Mouse (Mus musculus) hindbrain, embryonic 12.5 days (tissue): ENCODE measurements around the gene Aif1. TPM values are rescaled to one million over a fixed set of nuclear protein-coding genes. Genes with fewer than 3 reads are reported as not detected.

Experiments used
- ATAC-seq: fragments of 200-750 bp; cut with Nextera tagmentation; 2 replicates; pipeline ENCODE4 v1.8.0; 2017; ENCODE audit warnings: moderate TSS enrichment; ENCODE audit not compliant: low FRiP score
- H3K27ac ChIP-seq: fragments of 300-500 bp; sonication (generic); 2 replicates; pipeline ENCODE4 v1.5.1; 2016; ENCODE audit warnings: mild to moderate bottlenecking
- H3K27me3 ChIP-seq: fragments of 300-500 bp; sonication (generic); 2 replicates; pipeline ENCODE4 v1.6.1; 2016; ENCODE audit warnings: mild to moderate bottlenecking
- H3K36me3 ChIP-seq: fragments of 300-500 bp; sonication (generic); 2 replicates; pipeline ENCODE4 v1.6.1; 2016; ENCODE audit warnings: mild to moderate bottlenecking
- H3K4me1 ChIP-seq: fragments of 300-500 bp; sonication (generic); 2 replicates; pipeline ENCODE4 v1.6.1; 2016
- H3K4me2 ChIP-seq: fragments of 300-500 bp; sonication (generic); replicated peaks from 2 replicates; pipeline ENCODE4 v1.6.1; 2016; ENCODE audit warnings: mild to moderate bottlenecking
- H3K4me3 ChIP-seq: fragments of 300-500 bp; sonication (generic); 2 replicates; pipeline ENCODE4 v1.5.1; 2016; ENCODE audit warnings: mild to moderate bottlenecking
- H3K9ac ChIP-seq: fragments of 300-500 bp; sonication (generic); 2 replicates; pipeline ENCODE4 v1.6.1; 2016; ENCODE audit warnings: mild to moderate bottlenecking, moderate library complexity
- H3K9me3 ChIP-seq: fragments of 300-500 bp; sonication (generic); replicated peaks from 2 replicates; pipeline ENCODE4 v1.6.1; 2016; ENCODE audit warnings: mild to moderate bottlenecking
- WGBS: fragments of 180-500 bp; shearing (Covaris S2); methylation state at CpG from one replicate; pipeline ENCODE4 v1.1.7; 2016; 5-methylcytosine and 5-hydroxymethylcytosine counted together
- polyA plus RNA-seq: library from polyadenylated mRNA; unstranded; fragments of >200 nt; fragmentation: Nextera tagmentation; extraction: Ambion mirVana; gene quantifications from 2 replicates; pipeline ENCODE4 v1.2.1, GENCODE M21; 2016

The Aif1 gene
- polyA plus RNA-seq, 1 experiment from 2014 or later = 7.9 TPM

DNA sequence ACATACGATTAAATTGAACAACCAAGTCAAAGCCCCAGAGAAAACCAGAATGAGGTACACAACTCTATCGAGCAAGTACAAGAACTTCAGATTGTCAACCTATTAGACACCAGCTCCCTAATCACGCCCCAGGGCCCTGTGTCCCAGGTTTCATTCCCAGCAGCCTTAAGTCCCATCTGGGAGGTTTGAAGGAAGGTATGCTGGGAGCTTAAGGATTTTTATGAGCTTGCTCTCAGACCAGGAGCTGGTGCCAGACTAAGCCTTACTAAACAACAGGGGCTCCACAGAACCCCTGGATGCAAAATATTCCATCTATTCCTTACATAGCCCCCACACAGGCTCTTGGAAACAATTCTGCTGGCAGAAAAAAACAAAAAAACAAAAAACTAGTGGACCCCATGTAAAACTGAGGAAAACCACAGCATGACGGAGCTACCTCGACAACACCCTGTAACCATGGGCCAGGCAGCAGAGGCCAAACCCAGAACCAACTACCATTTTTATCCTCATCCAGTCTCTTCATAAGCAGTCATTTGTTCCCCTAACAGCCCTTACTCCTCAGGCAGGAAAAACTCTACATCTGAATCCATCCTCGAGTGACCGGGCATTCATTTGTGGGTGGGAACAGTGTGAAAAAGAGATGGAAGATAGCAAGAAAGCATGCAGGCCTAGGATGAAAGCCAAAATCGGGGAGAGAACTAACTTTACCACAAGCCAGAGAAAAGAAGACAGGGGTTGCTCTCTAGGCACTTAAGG lies 12.4 kb downstream of the Aif1 start:
- H3K27me3 ChIP-seq = no peaks in the 10 kb centered on the region
- H3K36me3 ChIP-seq = peaks cover 36% of the 10 kb centered on the region
- H3K4me2 ChIP-seq = peak overlapping the region; percentile 93
- peak overlapping the region; percentile 99 for H3K4me3 ChIP-seq
- no peak for ATAC-seq
- H3K27ac ChIP-seq = peak overlapping the region; percentile 98
- H3K4me1 ChIP-seq = peaks cover 33% of the 10 kb centered on the region
- H3K9me3 ChIP-seq = no peaks in the 10 kb centered on the region
- peak overlapping the region; percentile 100 for H3K9ac ChIP-seq
- WGBS = 16% methylated on average over 8 of the region's 8 CpGs

DNA sequence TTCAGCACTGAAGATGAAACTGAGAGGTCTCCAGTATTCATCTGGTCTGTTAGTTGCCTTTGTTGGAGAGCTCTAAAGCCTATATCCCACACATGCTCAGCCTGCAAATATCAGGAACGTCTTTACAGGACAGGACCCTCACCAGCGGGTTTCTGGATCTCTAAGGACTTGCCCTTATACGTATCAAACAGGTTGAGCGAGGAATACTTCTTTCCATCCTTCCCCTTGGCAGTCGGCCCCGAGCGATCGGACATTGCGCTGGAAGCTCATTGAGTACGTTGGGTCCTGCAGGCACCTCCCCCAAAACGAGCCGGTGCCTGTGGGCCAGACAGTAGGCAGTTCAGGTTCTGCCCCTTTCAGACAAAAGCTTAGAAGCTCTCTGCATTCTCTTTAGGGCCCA lies 13.1 kb downstream of the Aif1 start:
- ATAC-seq = no peak
- peaks cover 44% of the 10 kb centered on the region for H3K36me3 ChIP-seq
- peak overlapping the region; percentile 93 for H3K4me2 ChIP-seq
- no peaks in the 10 kb centered on the region for H3K9me3 ChIP-seq
- peaks cover 33% of the 10 kb centered on the region for H3K4me1 ChIP-seq
- peak overlapping the region; percentile 99 for H3K4me3 ChIP-seq
- H3K27ac ChIP-seq = peak overlapping the region; percentile 12; the same call in 1 of the 2 replicates
- H3K27me3 ChIP-seq = no peaks in the 10 kb centered on the region
- WGBS = 57% methylated on average over 12 of the region's 12 CpGs
- H3K9ac ChIP-seq = peak overlapping the region; percentile 100

DNA sequence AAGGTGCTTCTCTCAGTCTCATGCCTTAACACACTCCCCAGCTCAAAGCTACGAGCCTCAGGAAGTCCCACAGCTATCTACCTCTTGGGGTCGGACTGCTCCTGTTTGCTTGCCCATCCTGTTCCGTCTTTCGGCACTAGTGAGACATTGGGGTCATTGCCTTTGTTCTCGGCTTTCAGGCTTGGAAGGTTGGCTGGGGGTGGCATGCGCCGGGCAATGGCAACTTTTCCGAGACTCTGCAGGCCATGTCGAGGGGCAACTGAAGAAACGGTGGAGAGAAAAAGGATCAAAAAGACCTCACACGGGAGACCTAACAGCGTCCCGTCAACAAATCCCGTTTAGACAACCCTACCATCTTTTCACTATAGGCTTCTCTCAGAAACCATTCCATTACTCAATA lies 13.7 kb downstream of the Aif1 start:
- Histone ChIP-seq H3K9ac (peak overlapping the region; percentile 100; the same call in 1 of the 2 replicates), H3K4me1 (peaks cover 33% of the 10 kb centered on the region), H3K4me2 (peak overlapping the region; percentile 93), H3K27ac (no peak overlapping the region), H3K36me3 (peaks cover 50% of the 10 kb centered on the region), H3K27me3 (no peaks in the 10 kb centered on the region), H3K9me3 (no peaks in the 10 kb centered on the region), H3K4me3 (peak overlapping the region; percentile 99)
- WGBS = 77% methylated on average over 14 of the region's 14 CpGs
- ATAC-seq = no peak

DNA sequence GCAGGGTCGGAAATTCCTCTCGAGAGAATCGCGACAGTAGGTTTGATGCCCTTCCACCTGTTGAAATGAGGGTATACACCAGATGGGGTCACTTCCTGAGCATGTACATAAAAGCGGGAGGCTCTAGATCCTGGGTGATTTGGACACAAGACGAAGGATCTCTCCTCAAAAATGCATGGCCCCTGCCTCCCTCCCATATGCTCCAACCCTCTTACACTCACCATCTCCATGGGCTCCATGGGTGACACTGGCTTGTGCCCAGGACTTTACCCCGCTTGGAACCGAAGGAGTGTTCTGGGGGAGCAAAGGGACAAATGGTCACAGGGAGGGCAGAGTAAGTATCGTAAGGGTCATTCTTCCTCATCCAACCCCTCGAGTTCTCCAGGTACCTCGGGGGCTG lies 14.4 kb downstream of the Aif1 start:
- 84% methylated on average over 11 of the region's 11 CpGs for WGBS
- Histone ChIP-seq H3K36me3 (peaks cover 57% of the 10 kb centered on the region), H3K27ac (no peak overlapping the region), H3K4me2 (no peak overlapping the region), H3K27me3 (no peaks in the 10 kb centered on the region), H3K9me3 (no peaks in the 10 kb centered on the region), H3K4me3 (no peak overlapping the region), H3K9ac (no peak overlapping the region), H3K4me1 (peaks cover 31% of the 10 kb centered on the region)
- ATAC-seq = no peak

DNA sequence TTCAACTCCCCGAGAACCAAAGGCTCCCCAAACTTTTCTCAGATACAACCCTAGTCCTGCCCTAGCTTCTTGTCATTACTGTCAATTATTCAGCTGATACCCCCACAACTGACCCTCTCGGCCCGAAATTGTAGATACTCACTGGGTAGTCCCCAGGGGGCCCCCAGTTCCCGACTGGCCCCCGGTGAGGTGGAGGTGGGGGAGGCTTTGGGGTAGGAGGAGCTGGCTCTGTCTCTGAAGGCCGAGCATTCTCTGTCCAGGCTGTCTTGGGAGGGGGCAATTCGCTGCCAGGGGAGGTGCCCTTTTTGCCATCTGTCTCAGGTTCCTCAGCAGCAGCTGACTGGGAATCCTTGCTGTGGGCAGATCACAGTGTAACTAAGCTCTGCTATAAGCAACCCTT lies 16.2 kb downstream of the Aif1 start:
- peaks cover 24% of the 10 kb centered on the region for H3K4me1 ChIP-seq
- H3K9ac ChIP-seq = no peak overlapping the region
- no peaks in the 10 kb centered on the region for H3K9me3 ChIP-seq
- H3K4me3 ChIP-seq = no peak overlapping the region
- no peaks in the 10 kb centered on the region for H3K27me3 ChIP-seq
- peaks cover 75% of the 10 kb centered on the region for H3K36me3 ChIP-seq
- H3K4me2 ChIP-seq = no peak overlapping the region
- ATAC-seq = no peak
- WGBS = 84% methylated on average over 7 of the region's 7 CpGs
- H3K27ac ChIP-seq = no peak overlapping the region

DNA sequence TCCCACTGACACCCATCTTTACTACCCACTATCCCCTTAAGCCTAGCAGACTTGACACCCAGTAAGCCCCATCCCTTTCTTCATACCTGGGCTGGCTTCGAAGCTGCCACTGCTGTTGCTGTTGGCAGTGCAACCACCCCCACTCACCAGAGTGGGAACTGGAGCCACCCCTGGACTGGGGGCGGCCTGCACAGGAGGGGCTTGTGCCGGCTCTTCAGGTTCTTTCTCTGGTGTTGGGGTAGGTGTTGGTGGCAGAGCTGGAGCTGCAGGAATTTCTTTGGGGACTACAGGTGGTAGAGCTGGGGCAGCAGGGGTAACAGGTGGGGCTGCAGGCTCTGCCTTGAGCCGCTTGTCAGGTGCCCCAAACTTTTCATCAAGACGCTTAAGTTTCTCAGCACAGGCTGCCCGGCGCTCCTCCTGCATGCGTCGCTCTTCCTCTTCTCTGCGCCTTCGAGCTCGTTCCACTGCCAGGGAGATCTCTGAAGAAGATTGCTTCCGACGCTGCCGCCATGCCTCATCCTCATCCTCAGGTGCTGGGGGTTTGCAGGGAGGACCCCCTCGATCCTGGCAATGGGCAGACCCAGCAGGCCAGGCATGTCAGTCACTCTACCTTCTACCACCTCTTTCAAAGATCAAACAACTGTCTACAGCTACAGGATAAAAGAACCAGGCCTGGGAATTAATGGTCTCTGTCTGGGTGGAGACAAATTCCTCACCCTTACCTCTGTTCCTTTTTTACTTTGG lies 16.8 kb downstream of the Aif1 start:
- H3K9ac ChIP-seq = no peak overlapping the region
- H3K4me1 ChIP-seq = peaks cover 24% of the 10 kb centered on the region
- H3K4me2 ChIP-seq = no peak overlapping the region
- peaks cover 81% of the 10 kb centered on the region for H3K36me3 ChIP-seq
- H3K27ac ChIP-seq = no peak overlapping the region
- H3K4me3 ChIP-seq = no peak overlapping the region
- 95% methylated on average over 16 of the region's 16 CpGs for WGBS
- no peak for ATAC-seq
- H3K27me3 ChIP-seq = no peaks in the 10 kb centered on the region
- no peaks in the 10 kb centered on the region for H3K9me3 ChIP-seq

DNA sequence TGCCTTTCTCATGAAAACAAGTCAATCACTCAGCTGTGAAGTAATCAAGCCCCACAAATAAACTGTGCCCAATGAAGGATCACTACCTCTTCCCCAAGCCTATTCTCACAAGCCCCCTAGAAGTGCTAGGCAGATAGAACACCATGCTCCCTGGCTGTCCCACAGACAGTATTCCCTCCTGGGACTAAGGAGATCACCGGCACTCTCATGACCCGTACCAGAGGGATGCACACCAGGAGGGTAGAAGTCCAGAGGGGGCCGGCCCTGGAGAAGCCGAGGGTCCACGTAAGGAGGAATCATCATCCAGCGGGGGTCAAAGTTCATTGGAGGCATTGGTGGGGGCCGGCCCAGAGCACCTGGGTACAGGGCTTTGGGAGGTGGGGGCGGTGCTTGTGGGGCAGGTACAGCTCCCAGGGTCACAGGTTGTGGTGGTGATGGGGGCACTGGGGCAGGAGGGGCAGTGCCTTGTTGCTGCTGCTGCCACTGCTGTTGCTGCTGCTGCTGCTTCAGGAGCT lies 18.1 kb downstream of the Aif1 start:
- Histone ChIP-seq H3K4me2 (no peak overlapping the region), H3K36me3 (peaks cover 94% of the 10 kb centered on the region), H3K9ac (no peak overlapping the region), H3K4me3 (no peak overlapping the region), H3K4me1 (peaks cover 15% of the 10 kb centered on the region), H3K27ac (no peak overlapping the region), H3K9me3 (no peaks in the 10 kb centered on the region), H3K27me3 (no peaks in the 10 kb centered on the region)
- WGBS = 91% methylated on average over 8 of the region's 8 CpGs
- no peak for ATAC-seq

DNA sequence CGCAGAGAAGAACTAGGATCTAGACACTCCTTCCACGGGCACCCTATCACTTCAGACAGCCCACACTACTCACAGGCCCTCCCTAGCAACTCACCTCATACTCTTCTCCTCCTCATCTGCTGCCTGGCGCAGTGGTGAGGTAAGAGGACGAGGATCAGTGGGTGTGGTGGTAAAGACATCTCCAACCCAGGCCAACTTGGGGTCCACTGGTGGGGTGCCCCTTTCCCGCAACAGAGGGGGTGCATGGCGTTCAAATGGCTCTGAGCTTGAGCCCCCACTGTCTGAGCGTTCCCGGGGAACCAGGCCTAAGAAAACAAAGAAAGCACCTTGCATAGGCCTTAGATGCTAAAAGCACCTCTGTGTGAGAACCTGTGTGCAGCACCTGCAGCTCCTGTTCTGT lies 18.6 kb downstream of the Aif1 start:
- Histone ChIP-seq H3K4me3 (no peak overlapping the region), H3K9me3 (no peaks in the 10 kb centered on the region), H3K4me1 (peaks cover 11% of the 10 kb centered on the region), H3K36me3 (peaks cover 99% of the 10 kb centered on the region), H3K4me2 (no peak overlapping the region), H3K9ac (no peak overlapping the region), H3K27me3 (no peaks in the 10 kb centered on the region), H3K27ac (no peak overlapping the region)
- 93% methylated on average over 8 of the region's 8 CpGs for WGBS
- ATAC-seq = no peak

DNA sequence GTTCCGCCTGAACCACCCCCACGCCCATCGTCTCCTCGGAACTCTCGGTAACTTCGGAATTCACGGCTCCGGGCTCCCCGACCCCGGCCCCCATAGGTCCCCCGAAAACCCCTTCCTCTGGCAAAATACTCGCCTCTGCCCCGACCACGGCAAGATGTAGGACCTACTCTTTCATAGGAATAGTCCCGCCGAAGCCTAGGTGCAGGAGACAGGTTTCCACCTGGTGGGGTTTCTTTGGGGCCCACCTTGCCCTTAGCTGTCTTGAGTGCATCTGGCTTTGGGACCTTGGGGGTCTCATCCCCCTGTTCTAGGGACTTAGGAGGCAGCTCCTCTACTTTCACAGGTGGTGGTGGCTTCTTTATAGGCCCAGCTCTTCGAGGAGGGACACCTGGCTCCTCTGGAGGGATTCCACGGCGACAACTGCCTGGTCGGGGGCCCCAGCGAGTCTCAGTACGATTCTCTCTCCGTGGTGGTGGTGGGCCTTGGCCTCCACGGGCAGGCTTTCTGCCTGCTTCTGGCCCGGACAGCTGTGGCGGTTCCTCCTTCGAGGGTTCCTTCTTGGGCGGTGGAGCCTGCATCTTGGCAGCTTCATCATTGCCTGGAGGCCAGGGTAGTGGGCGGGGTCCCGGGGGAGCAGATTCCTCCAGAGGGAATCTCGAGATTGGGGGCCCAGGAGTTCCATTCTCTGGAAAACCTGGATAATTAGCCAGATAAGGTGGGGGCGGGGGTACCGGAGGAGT lies 19.2 kb downstream of the Aif1 start:
- WGBS = 91% methylated on average over 33 of the region's 33 CpGs
- no peaks in the 10 kb centered on the region for H3K27me3 ChIP-seq
- no peak for ATAC-seq
- H3K27ac ChIP-seq = no peak overlapping the region
- H3K9ac ChIP-seq = no peak overlapping the region
- peaks cover 4% of the 10 kb centered on the region for H3K4me1 ChIP-seq
- H3K9me3 ChIP-seq = no peaks in the 10 kb centered on the region
- H3K36me3 ChIP-seq = peaks cover 100% of the 10 kb centered on the region
- no peak overlapping the region for H3K4me2 ChIP-seq
- H3K4me3 ChIP-seq = no peak overlapping the region

DNA sequence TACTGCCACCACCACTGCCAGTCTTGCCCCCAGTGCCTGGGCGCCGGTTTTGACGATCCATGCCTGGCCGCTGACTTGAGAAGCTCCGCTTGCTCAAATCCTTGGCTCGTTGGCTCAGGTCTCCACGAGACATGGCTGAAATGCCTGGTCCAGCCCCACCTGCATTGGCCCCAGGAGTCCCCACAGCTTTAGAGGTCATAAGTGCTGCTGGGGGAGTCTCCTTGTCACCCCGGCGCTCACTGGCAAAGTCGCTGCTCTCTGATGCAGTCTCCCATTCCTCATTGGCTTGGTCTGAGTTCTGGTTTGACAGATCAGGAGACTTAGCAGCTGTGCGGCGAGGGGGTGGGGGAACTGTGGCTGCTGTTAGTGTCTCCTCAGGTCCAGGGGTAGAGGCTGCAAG lies 20.4 kb downstream of the Aif1 start:
- 96% methylated on average over 12 of the region's 12 CpGs for WGBS
- no peak for ATAC-seq

DNA sequence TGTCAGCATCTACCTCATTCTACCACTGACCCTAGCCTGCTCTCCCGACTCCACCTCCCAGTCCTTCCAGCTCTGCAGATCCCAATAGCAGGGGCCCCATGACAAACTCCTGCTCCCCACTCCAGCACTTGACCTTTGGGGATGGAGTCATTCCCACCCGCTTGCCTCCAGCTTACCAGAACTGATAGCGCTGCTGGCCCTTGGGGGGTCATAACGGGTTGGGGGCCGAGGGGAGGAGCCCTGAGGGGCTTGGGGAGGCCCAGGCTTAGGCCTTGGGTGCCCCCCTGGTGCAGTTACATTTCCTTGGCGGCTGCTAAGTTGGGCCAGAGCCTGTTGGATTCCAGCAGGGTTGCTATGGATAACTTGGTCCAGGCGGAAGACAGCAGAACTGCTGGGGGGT lies 21.3 kb downstream of the Aif1 start:
- Histone ChIP-seq H3K9me3 (no peaks in the 10 kb centered on the region), H3K9ac (no peak overlapping the region), H3K27me3 (no peaks in the 10 kb centered on the region), H3K4me2 (no peak overlapping the region), H3K27ac (no peak overlapping the region; the same call in 1 of the 2 replicates), H3K4me3 (no peak overlapping the region), H3K4me1 (no peaks in the 10 kb centered on the region), H3K36me3 (peaks cover 98% of the 10 kb centered on the region)
- ATAC-seq = no peak
- WGBS = 76% methylated on average over 7 of the region's 7 CpGs

More for the DNA sequence above, 20.4 kb downstream of the Aif1 start:
- peaks cover 98% of the 10 kb centered on the region for H3K36me3 ChIP-seq
- no peaks in the 10 kb centered on the region for H3K9me3 ChIP-seq
- H3K27ac ChIP-seq = no peak overlapping the region
- no peak overlapping the region for H3K4me3 ChIP-seq
- H3K4me1 ChIP-seq = no peaks in the 10 kb centered on the region
- no peaks in the 10 kb centered on the region for H3K27me3 ChIP-seq
- H3K4me2 ChIP-seq = no peak overlapping the region
- H3K9ac ChIP-seq = no peak overlapping the region

DNA sequence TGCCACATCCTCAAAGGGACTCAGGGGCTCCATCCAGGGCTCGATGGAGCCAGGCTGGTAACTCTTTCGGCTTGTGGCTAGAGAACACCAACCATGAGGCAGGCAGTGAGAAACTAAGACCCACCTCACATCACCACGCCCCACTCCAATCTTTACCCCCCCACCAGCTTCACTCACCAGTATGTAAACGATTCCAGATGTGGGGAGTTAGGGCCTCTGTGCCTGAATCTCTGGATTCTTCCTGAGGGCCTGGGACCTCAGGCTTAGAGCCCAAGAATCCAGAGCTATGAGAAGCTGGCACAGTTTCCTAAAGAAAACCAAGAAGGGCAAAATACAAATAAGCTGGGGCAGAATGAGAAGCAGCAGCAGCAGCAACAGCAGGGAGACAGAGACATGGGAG lies 21.9 kb downstream of the Aif1 start:
- H3K9me3 ChIP-seq = no peaks in the 10 kb centered on the region
- H3K27me3 ChIP-seq = no peaks in the 10 kb centered on the region
- no peak overlapping the region for H3K4me2 ChIP-seq
- WGBS = 93% methylated on average over 4 of the region's 4 CpGs
- no peaks in the 10 kb centered on the region for H3K4me1 ChIP-seq
- ATAC-seq = no peak
- no peak overlapping the region for H3K27ac ChIP-seq
- H3K9ac ChIP-seq = no peak overlapping the region
- no peak overlapping the region for H3K4me3 ChIP-seq
- peaks cover 98% of the 10 kb centered on the region for H3K36me3 ChIP-seq
